Mouse (Mus musculus): ENCODE data around the gene Treml4. TPM values are rescaled to one million over a fixed set of nuclear protein-coding genes. Genes with fewer than 3 reads are reported as not detected.

Gene Treml4
- polyA plus RNA-seq, 1 experiment from 2014 or later, result 5.0 TPM

DNA sequence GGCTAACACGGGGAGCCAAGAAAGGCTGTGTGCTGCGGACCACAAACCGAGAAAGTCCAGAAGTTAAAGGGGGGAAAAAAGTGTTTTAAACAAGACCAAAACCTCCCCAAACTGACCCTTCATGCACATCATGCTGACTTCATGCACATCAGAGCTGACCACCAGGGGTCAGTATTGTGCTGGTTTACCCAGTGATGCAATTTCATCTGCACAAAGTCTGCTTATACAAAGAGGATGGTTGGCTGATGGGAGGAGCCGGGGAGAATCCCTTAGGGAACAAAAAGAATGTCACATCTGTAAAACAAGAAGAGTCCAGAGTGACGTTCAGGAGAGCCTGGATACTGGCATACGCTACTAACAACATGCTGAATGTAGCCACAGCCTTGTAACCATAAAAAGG lies 10.8 kb downstream of the Treml4 start:
- H3K27me3 ChIP-seq, result no peaks in the 10 kb centered on the region
- no peak overlapping the region for H3K4me3 ChIP-seq (replicated peaks)
- H3K9ac ChIP-seq, result no peak overlapping the region
- H3K27ac ChIP-seq (replicated peaks), result peak overlapping the region; percentile 94
- H3K4me2 ChIP-seq, result no peak overlapping the region
- WGBS (ENCODE audit: insufficient replicate concordance), result 19% methylated on average over 6 of the region's 6 CpGs
- H3K36me3 ChIP-seq (replicated peaks), result no peaks in the 10 kb centered on the region
- ATAC-seq (ENCODE audit: insufficient read depth), result no peak
- H3K9me3 ChIP-seq (replicated peaks), result no peaks in the 10 kb centered on the region
- H3K4me1 ChIP-seq (replicated peaks), result peaks cover 81% of the 10 kb centered on the region

DNA sequence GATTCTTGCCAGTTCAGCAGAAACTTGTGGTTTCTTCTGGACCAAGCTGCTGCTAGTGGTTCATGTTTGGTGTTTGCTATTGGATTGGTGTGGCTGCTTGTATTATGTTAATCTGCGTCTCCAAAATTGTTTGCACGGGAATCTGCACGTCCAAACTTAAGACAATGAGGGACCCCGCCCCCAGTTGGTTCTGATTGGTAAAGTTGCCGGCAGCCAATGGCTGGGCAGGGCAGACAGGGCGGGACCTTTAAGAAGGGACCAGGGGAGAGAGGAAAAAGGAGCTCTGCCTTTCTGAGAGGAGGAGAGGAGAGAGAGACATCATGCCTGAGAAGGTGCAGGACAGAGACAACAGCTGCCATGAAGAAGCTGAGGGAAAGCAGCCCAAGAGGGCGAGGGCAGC lies 11.6 kb downstream of the Treml4 start:
- Histone ChIP-seq H3K4me3 (replicated peaks) (no peak overlapping the region), H3K27ac (replicated peaks) (no peak overlapping the region)

DNA sequence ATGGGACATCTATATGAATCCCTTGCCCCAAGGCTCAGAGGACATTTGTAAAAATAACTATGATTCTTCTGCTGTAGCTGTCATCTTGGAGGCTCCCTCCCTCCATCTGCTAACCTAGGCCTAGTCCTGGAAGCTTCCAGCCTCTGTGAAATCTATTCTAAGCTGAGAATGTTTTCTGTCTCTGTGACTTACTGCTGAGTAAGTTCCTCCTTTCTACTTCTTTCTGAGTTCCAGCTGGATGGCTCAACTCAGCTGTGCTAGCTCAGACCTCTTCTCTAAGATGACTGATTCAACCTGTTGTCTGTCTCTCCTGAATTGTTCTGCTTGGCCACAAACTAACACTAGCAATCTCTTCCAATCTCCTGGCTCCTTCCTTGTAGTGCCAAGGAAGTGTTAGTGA lies 14.3 kb downstream of the Treml4 start:
- Histone ChIP-seq H3K9me3 (replicated peaks) (no peaks in the 10 kb centered on the region), H3K27me3 (no peaks in the 10 kb centered on the region), H3K4me2 (no peak overlapping the region), H3K4me1 (replicated peaks) (peaks cover 78% of the 10 kb centered on the region), H3K36me3 (replicated peaks) (no peaks in the 10 kb centered on the region), H3K27ac (replicated peaks) (no peak overlapping the region), H3K4me3 (replicated peaks) (no peak overlapping the region), H3K9ac (no peak overlapping the region)
- ATAC-seq (ENCODE audit: insufficient read depth), result no peak

More for the DNA sequence above, 11.6 kb downstream of the Treml4 start:
- no peaks in the 10 kb centered on the region for H3K27me3 ChIP-seq
- no peak overlapping the region for H3K9ac ChIP-seq
- H3K36me3 ChIP-seq (replicated peaks), result no peaks in the 10 kb centered on the region
- H3K4me2 ChIP-seq, result no peak overlapping the region
- 35% methylated on average over 7 of the region's 7 CpGs for WGBS (ENCODE audit: insufficient replicate concordance)
- no peak for ATAC-seq (ENCODE audit: insufficient read depth)
- peaks cover 80% of the 10 kb centered on the region for H3K4me1 ChIP-seq (replicated peaks)
- H3K9me3 ChIP-seq (replicated peaks), result no peaks in the 10 kb centered on the region

DNA sequence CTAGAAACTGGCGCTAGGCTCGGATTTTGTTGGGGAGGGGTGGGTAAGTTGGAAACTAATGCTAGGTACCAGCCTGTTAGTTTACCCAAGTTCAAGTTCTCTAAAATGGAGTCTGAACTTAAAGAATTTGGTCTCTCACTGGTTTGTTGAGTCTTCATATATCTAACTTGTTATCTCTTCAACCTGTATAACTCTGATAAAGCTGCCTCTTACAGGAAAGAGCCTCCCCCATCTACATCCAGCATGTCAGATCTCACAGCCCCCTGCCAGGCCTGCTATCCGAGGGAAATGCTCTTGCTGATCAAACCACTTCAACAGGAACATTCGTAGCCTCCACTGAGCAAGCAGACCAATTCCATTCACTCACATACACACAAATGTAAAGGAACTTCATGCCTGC lies 14.9 kb downstream of the Treml4 start:
- Histone ChIP-seq H3K27me3 (no peaks in the 10 kb centered on the region), H3K4me1 (replicated peaks) (peaks cover 74% of the 10 kb centered on the region), H3K4me2 (no peak overlapping the region), H3K27ac (replicated peaks) (no peak overlapping the region), H3K36me3 (replicated peaks) (no peaks in the 10 kb centered on the region), H3K9ac (no peak overlapping the region), H3K4me3 (replicated peaks) (no peak overlapping the region), H3K9me3 (replicated peaks) (no peaks in the 10 kb centered on the region)
- ATAC-seq (ENCODE audit: insufficient read depth), result no peak
- WGBS (ENCODE audit: insufficient replicate concordance), result 47% methylated on average over 4 of the region's 4 CpGs

DNA sequence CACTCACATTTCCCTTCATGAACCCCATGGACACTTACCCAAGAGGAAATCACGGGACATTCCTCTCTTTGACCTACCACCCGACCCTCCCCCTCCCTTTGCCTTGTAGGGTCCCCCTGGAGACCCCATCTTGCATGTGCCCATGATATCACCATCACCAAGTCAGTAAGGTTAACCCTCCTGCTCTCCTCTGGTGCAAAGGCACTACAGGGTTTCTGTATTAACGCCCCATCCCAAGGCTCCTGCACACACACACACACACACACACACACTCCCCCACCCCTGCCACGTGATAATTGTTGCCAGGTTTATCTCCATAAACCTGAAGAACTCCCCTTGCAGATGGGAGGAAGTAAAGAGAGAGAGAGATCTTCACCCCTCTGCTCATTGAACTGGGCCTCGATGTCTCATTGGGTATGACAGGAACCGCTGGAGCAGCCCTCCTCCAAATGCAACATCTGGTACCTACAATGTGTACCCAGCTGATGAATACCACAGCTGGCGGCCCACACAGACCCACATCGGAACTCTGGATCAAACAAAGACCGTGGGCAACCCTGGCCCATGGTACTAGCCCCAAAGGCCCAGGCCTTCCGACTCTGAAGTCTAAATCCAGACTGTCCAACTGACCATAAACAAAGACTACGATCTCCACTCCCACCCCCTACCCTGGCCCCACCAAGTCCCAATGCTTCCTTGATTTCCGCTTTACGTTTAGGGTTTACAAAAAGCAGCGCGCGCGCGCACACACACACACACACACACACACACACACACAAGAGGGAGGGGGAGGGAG lies 17.0 kb downstream of the Treml4 start:
- 22% methylated on average over 18 of the region's 18 CpGs for WGBS (ENCODE audit: insufficient replicate concordance)
- H3K9ac ChIP-seq, result peak overlapping the region; percentile 52
- peak overlapping the region; percentile 58 for H3K27ac ChIP-seq (replicated peaks)
- H3K4me3 ChIP-seq (replicated peaks), result peak overlapping the region; percentile 56
- peak; percentile 52 for ATAC-seq (ENCODE audit: insufficient read depth)
- no peaks in the 10 kb centered on the region for H3K36me3 ChIP-seq (replicated peaks)
- peak overlapping the region; percentile 71 for H3K4me2 ChIP-seq
- no peaks in the 10 kb centered on the region for H3K9me3 ChIP-seq (replicated peaks)
- H3K4me1 ChIP-seq (replicated peaks), result peaks cover 52% of the 10 kb centered on the region
- no peaks in the 10 kb centered on the region for H3K27me3 ChIP-seq

DNA sequence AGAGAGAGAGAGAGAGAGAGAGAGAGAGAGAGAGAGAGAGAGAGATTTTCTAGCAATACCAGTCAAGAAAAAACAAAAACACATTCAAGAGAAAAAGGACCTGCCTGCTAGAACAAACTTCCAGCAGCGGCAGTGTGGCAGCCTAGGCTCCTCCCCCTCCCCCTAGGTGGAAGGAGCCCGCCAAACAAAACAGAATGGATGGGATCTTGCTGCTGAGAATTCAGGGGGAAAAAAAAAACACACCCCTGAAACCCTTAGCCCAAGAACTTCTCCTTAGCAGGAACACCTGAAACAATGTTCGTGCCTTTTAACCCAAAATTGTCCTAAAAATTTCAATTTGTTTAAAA lies 17.6 kb downstream of the Treml4 start:
- peaks cover 51% of the 10 kb centered on the region for H3K4me1 ChIP-seq (replicated peaks)
- H3K27me3 ChIP-seq, result no peaks in the 10 kb centered on the region

DNA sequence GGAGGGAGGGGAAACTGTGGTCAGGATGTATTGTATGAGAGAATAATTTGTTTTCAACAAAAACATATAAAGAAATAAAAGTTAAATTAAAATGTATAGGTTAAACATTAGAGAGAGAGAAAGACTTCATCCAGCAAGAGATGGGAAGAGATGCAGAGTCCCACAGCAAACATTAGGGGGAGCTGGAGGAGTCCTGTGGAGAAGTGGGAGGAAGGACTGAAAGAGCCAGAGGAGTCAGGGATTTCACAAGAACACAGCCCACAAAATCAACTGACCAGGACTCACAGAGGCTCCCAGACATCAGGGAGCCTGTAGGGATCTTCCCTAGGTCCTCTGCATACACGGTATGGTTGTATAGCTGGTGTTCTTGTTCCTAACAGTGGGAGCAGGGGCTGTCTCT lies 22.7 kb downstream of the Treml4 start:
- H3K27ac ChIP-seq (replicated peaks), result no peak overlapping the region
- H3K36me3 ChIP-seq (replicated peaks), result no peaks in the 10 kb centered on the region
- no peaks in the 10 kb centered on the region for H3K27me3 ChIP-seq
- H3K9me3 ChIP-seq (replicated peaks), result no peaks in the 10 kb centered on the region
- no peak for ATAC-seq (ENCODE audit: insufficient read depth)
- WGBS (ENCODE audit: insufficient replicate concordance), result 25% methylated on average over 1 of the region's 1 CpGs
- no peak overlapping the region for H3K4me2 ChIP-seq
- H3K4me3 ChIP-seq (replicated peaks), result no peak overlapping the region
- no peak overlapping the region for H3K9ac ChIP-seq
- H3K4me1 ChIP-seq (replicated peaks), result peaks cover 16% of the 10 kb centered on the region

More for the DNA sequence above, 17.6 kb downstream of the Treml4 start:
- Histone ChIP-seq H3K4me2 (peak overlapping the region; percentile 71), H3K9me3 (replicated peaks) (no peaks in the 10 kb centered on the region), H3K9ac (peak overlapping the region; percentile 52), H3K27ac (replicated peaks) (peak overlapping the region; percentile 58), H3K36me3 (replicated peaks) (no peaks in the 10 kb centered on the region), H3K4me3 (replicated peaks) (peak overlapping the region; percentile 56)
- peak; percentile 36; the same call in 1 of the 2 replicates for ATAC-seq (ENCODE audit: insufficient read depth)
- WGBS (ENCODE audit: insufficient replicate concordance), result 5% methylated on average over 3 of the region's 3 CpGs

DNA sequence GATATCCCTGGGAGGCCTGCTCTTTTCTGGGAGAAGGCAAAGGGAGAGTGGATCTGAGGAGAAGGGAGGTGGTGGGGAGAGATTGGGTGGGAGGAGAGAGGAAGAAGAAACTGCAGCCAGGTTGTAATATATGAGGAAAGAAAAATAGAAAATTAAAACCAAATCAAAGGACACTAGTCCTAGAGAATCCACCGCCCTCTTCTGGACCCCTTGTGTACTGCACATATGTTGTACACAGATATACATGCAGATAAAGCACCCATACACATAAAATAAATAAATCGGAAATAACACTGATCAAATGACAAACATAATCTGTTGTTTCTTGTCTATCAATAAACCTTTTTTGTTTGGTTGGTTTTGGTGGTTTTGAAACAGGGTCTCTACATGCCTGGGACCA lies 23.2 kb downstream of the Treml4 start:
- Histone ChIP-seq H3K4me2 (no peak overlapping the region), H3K4me3 (replicated peaks) (no peak overlapping the region), H3K27ac (replicated peaks) (no peak overlapping the region), H3K36me3 (replicated peaks) (no peaks in the 10 kb centered on the region), H3K27me3 (no peaks in the 10 kb centered on the region), H3K9ac (no peak overlapping the region), H3K4me1 (replicated peaks) (peaks cover 13% of the 10 kb centered on the region), H3K9me3 (replicated peaks) (no peaks in the 10 kb centered on the region)
- 29% methylated on average over 2 of the region's 2 CpGs for WGBS (ENCODE audit: insufficient replicate concordance)
- no peak for ATAC-seq (ENCODE audit: insufficient read depth)

DNA sequence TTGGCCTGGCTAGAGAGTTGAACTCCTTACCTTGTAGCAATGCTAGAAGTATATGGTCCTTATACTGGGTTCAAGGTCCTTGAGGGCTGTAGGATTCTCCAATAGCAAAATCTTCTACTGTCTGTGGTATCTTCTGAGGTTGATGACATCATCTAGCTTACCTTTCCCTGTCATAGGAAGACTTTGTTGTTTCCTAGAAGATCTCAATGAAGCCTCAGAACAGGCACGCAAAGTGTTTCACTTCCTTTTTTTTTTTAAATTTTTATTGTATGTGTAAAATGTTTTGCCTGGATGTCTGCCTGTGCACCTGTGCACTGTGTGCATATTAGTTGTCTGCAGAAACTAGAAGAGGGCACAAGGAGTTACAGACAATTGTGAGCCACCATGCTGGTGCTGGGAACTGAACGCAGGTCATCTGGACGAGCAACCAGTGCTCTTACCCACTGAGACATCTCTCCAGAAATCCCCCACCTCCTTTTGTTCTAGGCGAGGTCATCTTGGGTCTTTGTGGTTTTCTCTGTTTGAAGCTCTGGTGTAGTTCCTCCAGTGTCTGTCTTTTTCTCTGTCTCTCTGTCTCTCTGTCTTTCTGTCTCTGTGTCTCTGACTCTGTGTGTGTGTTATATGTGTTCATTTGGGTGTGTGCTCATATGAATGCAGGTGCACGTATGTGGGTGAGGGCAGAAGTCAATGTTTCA lies 29.6 kb downstream of the Treml4 start:
- no peak for ATAC-seq (ENCODE audit: insufficient read depth)
- 46% methylated on average over 5 of the region's 5 CpGs for WGBS (ENCODE audit: insufficient replicate concordance)
- no peak overlapping the region for H3K4me3 ChIP-seq (replicated peaks)
- H3K4me1 ChIP-seq (replicated peaks), result peaks cover 12% of the 10 kb centered on the region
- H3K4me2 ChIP-seq, result no peak overlapping the region
- no peak overlapping the region for H3K9ac ChIP-seq
- no peak overlapping the region for H3K27ac ChIP-seq (replicated peaks)
- H3K9me3 ChIP-seq (replicated peaks), result no peaks in the 10 kb centered on the region
- no peaks in the 10 kb centered on the region for H3K27me3 ChIP-seq
- no peaks in the 10 kb centered on the region for H3K36me3 ChIP-seq (replicated peaks)

DNA sequence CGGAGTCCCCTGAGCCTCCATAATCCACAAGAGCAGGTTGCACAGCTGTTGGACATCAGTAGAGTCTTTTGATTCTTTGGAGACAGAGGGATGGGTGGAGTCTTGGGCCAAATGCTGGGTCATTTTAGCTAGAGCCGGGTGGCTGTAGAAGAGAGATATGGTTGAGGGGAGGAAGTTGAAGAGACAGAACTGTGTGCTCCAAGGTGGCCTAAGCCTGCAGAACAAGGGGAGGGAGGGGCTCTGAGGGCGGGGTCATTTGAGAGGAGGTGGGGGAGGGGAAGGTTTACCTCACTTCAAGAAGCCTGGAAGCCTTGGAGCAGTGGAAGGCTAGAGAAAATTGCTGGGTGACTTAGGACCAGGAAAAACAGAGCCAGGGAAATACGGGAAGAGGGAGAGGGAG lies 35.1 kb downstream of the Treml4 start, which contains the start of gene Treml2:
Treml2 (plus strand) TSS at position 296 of the 400 bp plus-strand sequence.
- peak; percentile 79 for ATAC-seq (ENCODE audit: insufficient read depth)
- Histone ChIP-seq H3K4me2 (peak within 1 kb of the TSS; percentile 78), H3K4me1 (replicated peaks) (peaks cover 60% of the 10 kb centered on the region), H3K27ac (replicated peaks) (peak within 1 kb of the TSS; percentile 81), H3K9ac (peak within 1 kb of the TSS; percentile 60), H3K9me3 (replicated peaks) (no peaks in the 10 kb centered on the region), H3K36me3 (replicated peaks) (peaks cover 12% of the 10 kb centered on the region; the same call in 1 of the 2 replicates), H3K4me3 (replicated peaks) (peak within 1 kb of the TSS; percentile 58), H3K27me3 (no peaks in the 10 kb centered on the region)
- 5% methylated on average over 3 of the region's 4 CpGs for WGBS (ENCODE audit: insufficient replicate concordance)

DNA sequence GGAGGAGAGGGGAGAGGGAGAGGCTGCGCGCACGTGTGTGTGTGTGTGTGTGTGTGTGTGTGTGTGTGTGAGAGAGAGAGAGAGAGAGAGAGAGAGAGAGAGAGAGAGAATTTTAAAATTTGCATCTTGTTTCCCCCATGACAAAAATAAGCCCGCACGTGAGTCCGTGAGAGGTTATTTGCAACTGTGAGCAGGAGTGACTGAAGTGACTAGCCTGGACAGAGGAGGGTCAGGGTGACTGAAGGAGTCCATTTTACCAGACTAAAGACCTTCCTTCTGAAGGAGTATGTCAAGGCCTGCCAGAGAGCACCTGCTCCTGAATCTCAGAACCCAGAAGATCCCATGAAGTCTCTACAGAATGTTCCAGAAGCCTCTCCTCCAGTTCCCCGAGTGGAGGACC lies 35.7 kb downstream of the Treml4 start:
- peaks cover 60% of the 10 kb centered on the region for H3K4me1 ChIP-seq (replicated peaks)
- peaks cover 17% of the 10 kb centered on the region; the same call in 1 of the 2 replicates for H3K36me3 ChIP-seq (replicated peaks)
- 12% methylated on average over 7 of the region's 7 CpGs for WGBS (ENCODE audit: insufficient replicate concordance)
- H3K9ac ChIP-seq, result peak overlapping the region; percentile 60
- H3K27me3 ChIP-seq, result no peaks in the 10 kb centered on the region
- peak overlapping the region; percentile 78 for H3K4me2 ChIP-seq
- no peaks in the 10 kb centered on the region for H3K9me3 ChIP-seq (replicated peaks)
- H3K4me3 ChIP-seq (replicated peaks), result peak overlapping the region; percentile 58
- peak overlapping the region; percentile 81 for H3K27ac ChIP-seq (replicated peaks)
- peak; percentile 25; the same call in 1 of the 2 replicates for ATAC-seq (ENCODE audit: insufficient read depth)
